Mouse (Mus musculus) CH12.LX (cell line): ENCODE data around the gene Cpa1. TPM values are rescaled to one million over a fixed set of nuclear protein-coding genes. Genes with fewer than 3 reads are reported as not detected.

Experiments
- DNase-seq: peaks from one replicate; pipeline ENCODE4 v3.0.0-alpha.2; 2013; ENCODE audit errors: extremely low read depth
- H3K27ac ChIP-seq: 2 replicates; pipeline ENCODE4 v1.5.1; 2012; ENCODE audit warnings: low read depth, mild to moderate bottlenecking, control low read depth, moderate library complexity; ENCODE audit not compliant: insufficient read depth
- H3K27me3 ChIP-seq: replicated peaks from 2 replicates; pipeline ENCODE3; 2012; ENCODE audit warnings: inconsistent platforms
- H3K36me3 ChIP-seq, 2 experiments: replicated peaks in 1 of 2; 2 replicates each; pipeline versions ENCODE3 to v1.6.1; 2012; ENCODE audit warnings: inconsistent platforms in 1 of 2, low read length in 1 of 2, mild to moderate bottlenecking in 1 of 2, mixed read lengths in 1 of 2, moderate library complexity in 1 of 2; ENCODE audit not compliant: control insufficient read depth in 1 of 2, insufficient read depth in 1 of 2
- H3K4me1 ChIP-seq, 2 experiments: 2 replicates each; pipeline ENCODE4 v1.6.1; 2012; ENCODE audit warnings: inconsistent platforms in 1 of 2, moderate library complexity in 1 of 2; ENCODE audit not compliant: insufficient read depth in 2 of 2, control insufficient read depth in 1 of 2
- H3K4me2 ChIP-seq: 2 replicates; pipeline ENCODE4 v1.6.1; 2012; ENCODE audit warnings: low read depth, mild to moderate bottlenecking, control low read depth; ENCODE audit not compliant: poor library complexity, insufficient read depth, severe bottlenecking
- H3K4me3 ChIP-seq, 3 experiments: fragments of 150-350 bp in 1 of 3; sonication (generic) in 1 of 3; replicated peaks in 1 of 3; 2 replicates each; pipeline versions ENCODE3 to v1.5.1; 2011 to 2012; ENCODE audit warnings: low read depth in 2 of 3, low read length in 2 of 3, mild to moderate bottlenecking in 2 of 3, moderate library complexity in 2 of 3, control low read depth in 1 of 3, improper control_type of control experiment in 1 of 3, inconsistent platforms in 1 of 3, mixed read lengths in 1 of 3; ENCODE audit not compliant: poor library complexity in 1 of 3
- H3K79me2 ChIP-seq: replicated peaks from 2 replicates; pipeline ENCODE4 v1.6.1; 2012; ENCODE audit warnings: mild to moderate bottlenecking, moderate library complexity; ENCODE audit not compliant: control insufficient read depth, poor library complexity, insufficient read depth, severe bottlenecking; ENCODE audit errors: extremely low read depth
- H3K9ac ChIP-seq: 2 replicates; pipeline ENCODE4 v1.6.1; 2012; ENCODE audit warnings: low read depth, mild to moderate bottlenecking, control low read depth, moderate library complexity; ENCODE audit not compliant: insufficient read depth
- H3K9me3 ChIP-seq: replicated peaks from 2 replicates; pipeline ENCODE3; 2012; ENCODE audit warnings: low read length, inconsistent platforms, mixed read lengths
- BHLHE40 ChIP-seq: IDR thresholded peaks from 2 replicates; pipeline ENCODE4 v1.6.1; 2011; ENCODE audit warnings: mild to moderate bottlenecking, low read depth, low read length, improper control_type of control experiment
- CHD1 ChIP-seq: IDR thresholded peaks from 2 replicates; pipeline ENCODE4 v1.6.1; 2012; ENCODE audit warnings: low read depth, low read length, improper control_type of control experiment, inconsistent platforms
- CHD2 ChIP-seq: IDR thresholded peaks from 2 replicates; pipeline ENCODE4 v1.6.1; 2011; ENCODE audit warnings: low read length, improper control_type of control experiment
- EP300 ChIP-seq: IDR thresholded peaks from 2 replicates; pipeline ENCODE4 v1.6.1; 2011; ENCODE audit warnings: low read length, improper control_type of control experiment
- ETS1 ChIP-seq: conservative IDR thresholded peaks from 2 replicates; pipeline ENCODE4 v1.6.1; 2012; ENCODE audit warnings: low read depth, mild to moderate bottlenecking, inconsistent platforms, low read length, improper control_type of control experiment, moderate library complexity
- MAFK ChIP-seq: IDR thresholded peaks from 2 replicates; pipeline ENCODE4 v1.6.1; 2011; ENCODE audit warnings: low read length, improper control_type of control experiment; ENCODE audit not compliant: insufficient replicate concordance
- MAX ChIP-seq: IDR thresholded peaks from 2 replicates; pipeline ENCODE4 v1.6.1; 2011; ENCODE audit warnings: low read length, improper control_type of control experiment
- MAZ ChIP-seq: IDR thresholded peaks from 2 replicates; pipeline ENCODE4 v1.6.1; 2012; ENCODE audit warnings: low read depth, mild to moderate bottlenecking, inconsistent platforms, low read length, improper control_type of control experiment, moderate library complexity
- MEF2A ChIP-seq: IDR thresholded peaks from 2 replicates; pipeline ENCODE4 v1.6.1; 2014; ENCODE audit warnings: low read depth, mild to moderate bottlenecking, inconsistent platforms, low read length, improper control_type of control experiment, borderline replicate concordance
- MXI1 ChIP-seq: IDR thresholded peaks from 2 replicates; pipeline ENCODE4 v1.6.1; 2011; ENCODE audit warnings: mild to moderate bottlenecking, low read depth, low read length, improper control_type of control experiment
- MYC ChIP-seq: IDR thresholded peaks from 2 replicates; pipeline ENCODE4 v1.6.1; 2011; ENCODE audit warnings: low read depth, mild to moderate bottlenecking, improper control_type of control experiment, low read length
- NRF1 ChIP-seq: IDR thresholded peaks from 2 replicates; pipeline ENCODE4 v1.6.1; 2014; ENCODE audit warnings: low read depth, mild to moderate bottlenecking, inconsistent platforms, low read length, improper control_type of control experiment, moderate library complexity
- POLR2AphosphoS2 ChIP-seq: IDR thresholded peaks from 2 replicates; pipeline ENCODE4 v1.6.1; 2011; ENCODE audit warnings: low read depth, low read length, improper control_type of control experiment
- RCOR1 ChIP-seq: conservative IDR thresholded peaks from 2 replicates; pipeline ENCODE4 v1.6.1; 2012; ENCODE audit warnings: low read depth, mild to moderate bottlenecking, inconsistent platforms, low read length, improper control_type of control experiment
- SIN3A ChIP-seq: IDR thresholded peaks from 2 replicates; pipeline ENCODE4 v1.6.1; 2012; ENCODE audit warnings: low read length, improper control_type of control experiment, inconsistent platforms
- TCF12 ChIP-seq: IDR thresholded peaks from 2 replicates; pipeline ENCODE4 v1.6.1; 2014; ENCODE audit warnings: low read depth, mild to moderate bottlenecking, inconsistent platforms, low read length, improper control_type of control experiment
- USF2 ChIP-seq: conservative IDR thresholded peaks from 2 replicates; pipeline ENCODE4 v1.6.1; 2011; ENCODE audit warnings: low read depth, low read length, improper control_type of control experiment
- ZC3H11A ChIP-seq: IDR thresholded peaks from 2 replicates; pipeline ENCODE4 v1.6.1; 2012; ENCODE audit warnings: low read depth, mild to moderate bottlenecking, inconsistent platforms, low read length, improper control_type of control experiment
- ZKSCAN1 ChIP-seq: IDR thresholded peaks from 2 replicates; pipeline ENCODE4 v1.6.1; 2012; ENCODE audit warnings: low read depth, inconsistent platforms, low read length, improper control_type of control experiment, borderline replicate concordance
- dilution Hi-C: fragments of 300-500 bp; cut with MboI; formaldehyde crosslinking; loops from 2 replicates; pipeline ENCODE4 v1.14.3; 2020; ENCODE audit warnings: low sequenced_read_pairs; ENCODE audit not compliant: extremely low pct_unique_long_range_greater_than_20kb, extremely low pct_ligation_motif_present
- in situ Hi-C: fragments of 300-500 bp; cut with MboI; formaldehyde crosslinking; loops from 3 replicates; pipeline ENCODE4 v1.14.3; 2019; ENCODE audit warnings: low sequenced_read_pairs, low pct_ligation_motif_present, low pct_unique_long_range_greater_than_20kb, mixed read lengths
- polyA plus RNA-seq: library from polyadenylated mRNA; unstranded; fragments of >175 nt; gene quantifications from 2 replicates; pipeline ENCODE4 v1.2.1, GENCODE M21; 2012; ENCODE audit warnings: low read depth; ENCODE audit not compliant: insufficient read length
- total RNA-seq, 2 experiments: library from RNA; depleted of rRNA; stranded (reverse); fragments of 300-350 nt in 1 of 2; fragments of >200 nt in 1 of 2; gene quantifications; 2 replicates each; pipeline ENCODE4 v1.2.3; 2012 to 2014

Gene Cpa1
- total and polyA plus RNA-seq, 3 experiments = not detected

- H3K9me3 ChIP-seq = no peaks in the 10 kb centered on the region
- in situ Hi-C loops (no loop called here), dilution Hi-C loops (no loop called here)
- TF ChIP-seq MAZ (no peak), RCOR1 (no peak)
- no peaks in the 10 kb centered on the region for H3K79me2 ChIP-seq
- no peak overlapping the region for H3K4me2 ChIP-seq
- no peak overlapping the region for H3K4me3 ChIP-seq
- no peaks in the 10 kb centered on the region for H3K36me3 ChIP-seq
- H3K9ac ChIP-seq = no peak overlapping the region
- DNase-seq = no peak
- H3K27ac ChIP-seq = no peak overlapping the region
- no peaks in the 10 kb centered on the region for H3K27me3 ChIP-seq
- peaks cover 3 to 12% of the 10 kb centered on the region in 2 experiments; a peak in 1 of 4 replicates for H3K4me1 ChIP-seq
Measured at GRCm38 (mm10) chr6:30666043-30666442, 27.0 kb downstream of the Cpa1 start.

DNA sequence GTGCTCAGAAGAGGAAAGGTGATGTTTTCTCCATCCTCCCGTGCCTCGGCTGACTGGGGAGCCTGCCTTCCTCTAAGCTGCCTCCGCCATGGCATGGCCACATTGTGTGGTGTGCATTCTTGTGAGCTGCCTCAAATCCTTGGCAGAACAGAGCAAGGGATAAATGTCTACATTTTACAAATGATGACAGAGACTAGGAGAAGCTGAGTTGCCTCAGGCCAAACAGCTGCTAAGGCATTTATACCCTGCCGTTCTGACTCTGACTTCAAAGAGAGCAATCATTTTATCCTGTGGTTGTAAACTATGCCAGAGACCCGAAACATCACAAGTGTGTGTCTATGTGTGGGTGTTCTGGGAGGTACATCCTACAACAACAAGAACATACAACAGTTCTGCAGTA lies 28.6 kb downstream of the Cpa1 start:
- in situ Hi-C loops = no loop called here
- DNase-seq = no peak
- Histone ChIP-seq H3K27ac (no peak overlapping the region), H3K4me3 (no peak overlapping the region), H3K9me3 (no peaks in the 10 kb centered on the region), H3K4me1 (peaks cover 9 to 14% of the 10 kb centered on the region in 2 experiments), H3K79me2 (no peaks in the 10 kb centered on the region), H3K4me2 (no peak overlapping the region), H3K9ac (no peak overlapping the region), H3K27me3 (no peaks in the 10 kb centered on the region), H3K36me3 (no peaks in the 10 kb centered on the region)
- dilution Hi-C loops = no loop called here
- no peak for TF ChIP-seq ZC3H11A
- TF ChIP-seq MAFK = no peak
- no peak for TF ChIP-seq USF2
- TF ChIP-seq BHLHE40 = no peak
- TF ChIP-seq MYC = no peak
- TF ChIP-seq EP300 = no peak
- no peak for TF ChIP-seq NRF1
- TF ChIP-seq SIN3A = no peak
- TF ChIP-seq CHD1 = no peak
- no peak for TF ChIP-seq POLR2AphosphoS2
- TF ChIP-seq MXI1 = no peak
- no peak for TF ChIP-seq ZKSCAN1
- no peak for TF ChIP-seq MAX

DNA sequence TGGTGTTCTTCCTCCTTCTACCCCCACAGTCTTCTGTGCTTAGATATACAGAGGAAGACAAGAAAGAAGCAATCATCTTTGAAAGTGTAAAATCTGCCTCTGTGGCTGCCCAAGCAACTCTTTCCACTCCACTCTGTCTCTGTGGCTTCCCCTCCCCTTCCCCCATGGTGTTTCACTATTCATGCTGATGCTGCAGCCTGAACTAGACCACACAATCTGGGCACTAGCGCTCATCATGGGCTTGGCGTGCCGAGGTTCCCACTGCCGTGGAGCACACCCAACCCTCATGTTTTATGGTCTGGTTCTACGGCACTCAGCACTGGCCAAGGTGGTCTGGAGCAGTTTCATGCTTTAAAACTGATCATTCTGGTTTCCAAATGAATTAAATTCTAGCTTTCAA lies 32.7 kb downstream of the Cpa1 start:
- Histone ChIP-seq H3K79me2 (no peaks in the 10 kb centered on the region), H3K36me3 (no peaks in the 10 kb centered on the region)
- TF ChIP-seq TCF12 (peak; percentile 21; the same call in 1 of the 2 replicates), ETS1 (no peak), CHD2 (peak; percentile 70), RCOR1 (no peak), MAX (no peak), EP300 (peak; percentile 52; the same call in 1 of the 2 replicates), MAFK (0 out of 2 replicates have a peak, but pooled peaks have one; percentile 49), MEF2A (0 out of 2 replicates have a peak, but pooled peaks have one; percentile 40), BHLHE40 (peak; percentile 16; the same call in 1 of the 2 replicates), MAZ (no peak)
- TF ChIP-seq, all 38 proteins: peak for 6
- Histone ChIP-seq H3K9ac (no peak overlapping the region), H3K9me3 (no peaks in the 10 kb centered on the region), H3K4me1 (peaks cover 9 to 16% of the 10 kb centered on the region in 2 experiments), H3K4me2 (peak overlapping the region; percentile 16; the same call in 1 of the 2 replicates), H3K4me3 (no peak overlapping the region), H3K27ac (no peak overlapping the region), H3K27me3 (no peaks in the 10 kb centered on the region)
- peak; percentile 48 for DNase-seq
- dilution Hi-C loops (no loop called here), in situ Hi-C loops (no loop called here)
